Mouse (Mus musculus): ENCODE results near the gene Gm49373.

The Gm49373 gene

GRCm38 (mm10) chr9:21073044-21073840 lies at the start of gene Gm49373, which contains the start of gene Fdx1l:
TSS of gene Gm49373 (minus strand) at chr9:21073096.
TSS of gene Fdx1l (minus strand) at chr9:21073614.
- peak; percentile 81 for DNase-seq (ENCODE audit: low spot score)

- DNase-seq (ENCODE audit: low spot score) = no peak
These were observed 48.6 kb upstream of the Gm49373 start for GRCm38 (mm10) chr9:21121483-21121882.

DNA sequence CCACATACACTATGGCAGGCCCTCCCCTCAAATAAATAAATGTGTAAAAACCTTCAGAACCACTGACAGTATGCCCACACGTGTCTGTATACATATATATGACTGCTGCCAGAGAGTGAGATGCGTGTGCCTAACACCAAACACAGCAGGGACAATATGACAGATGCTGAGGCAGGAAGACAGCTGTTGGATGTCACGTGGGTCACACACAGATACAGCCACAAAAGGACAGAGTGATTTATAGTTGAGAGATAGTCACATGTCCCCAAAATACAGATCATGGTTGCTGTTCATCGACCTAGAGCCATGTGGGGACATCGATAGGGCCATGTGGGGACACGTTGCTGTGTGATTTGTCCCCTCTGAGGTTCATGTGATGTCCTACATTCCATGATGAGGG lies 44.2 kb upstream of the Gm49373 start:
- DNase-seq (ENCODE audit: low spot score) = no peak

DNA sequence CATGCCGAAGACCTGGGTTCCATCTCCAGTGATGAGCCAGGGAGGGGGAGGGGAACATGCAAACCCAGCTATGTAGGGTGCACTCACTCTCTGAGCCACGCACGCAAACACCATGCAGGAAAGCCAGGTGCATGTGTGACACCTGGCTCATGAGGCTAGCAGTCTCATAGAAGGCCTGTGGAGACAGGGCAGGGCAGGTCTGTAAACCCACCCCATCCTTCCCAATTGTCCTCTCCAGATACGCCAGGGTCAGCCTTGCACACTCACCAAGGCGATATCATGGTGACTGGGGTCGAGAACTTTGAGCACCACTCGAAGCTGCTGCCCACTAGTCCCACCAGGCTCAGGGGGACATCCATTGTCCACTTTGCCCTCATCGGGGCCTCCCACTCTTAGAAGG lies 42.2 kb upstream of the Gm49373 start:
- no peak for DNase-seq (ENCODE audit: low spot score)

- DNase-seq (ENCODE audit: low spot score) = no peak
These were observed 41.3 kb upstream of the Gm49373 start for GRCm38 (mm10) chr9:21114190-21114589.

- no peak for DNase-seq (ENCODE audit: low spot score)
These were observed 40.9 kb upstream of the Gm49373 start for GRCm38 (mm10) chr9:21113751-21114150.

GRCm38 (mm10) chr9:21107607-21108237 lies 34.8 kb upstream of the Gm49373 start:
- no peak for DNase-seq (ENCODE audit: low spot score)

DNA sequence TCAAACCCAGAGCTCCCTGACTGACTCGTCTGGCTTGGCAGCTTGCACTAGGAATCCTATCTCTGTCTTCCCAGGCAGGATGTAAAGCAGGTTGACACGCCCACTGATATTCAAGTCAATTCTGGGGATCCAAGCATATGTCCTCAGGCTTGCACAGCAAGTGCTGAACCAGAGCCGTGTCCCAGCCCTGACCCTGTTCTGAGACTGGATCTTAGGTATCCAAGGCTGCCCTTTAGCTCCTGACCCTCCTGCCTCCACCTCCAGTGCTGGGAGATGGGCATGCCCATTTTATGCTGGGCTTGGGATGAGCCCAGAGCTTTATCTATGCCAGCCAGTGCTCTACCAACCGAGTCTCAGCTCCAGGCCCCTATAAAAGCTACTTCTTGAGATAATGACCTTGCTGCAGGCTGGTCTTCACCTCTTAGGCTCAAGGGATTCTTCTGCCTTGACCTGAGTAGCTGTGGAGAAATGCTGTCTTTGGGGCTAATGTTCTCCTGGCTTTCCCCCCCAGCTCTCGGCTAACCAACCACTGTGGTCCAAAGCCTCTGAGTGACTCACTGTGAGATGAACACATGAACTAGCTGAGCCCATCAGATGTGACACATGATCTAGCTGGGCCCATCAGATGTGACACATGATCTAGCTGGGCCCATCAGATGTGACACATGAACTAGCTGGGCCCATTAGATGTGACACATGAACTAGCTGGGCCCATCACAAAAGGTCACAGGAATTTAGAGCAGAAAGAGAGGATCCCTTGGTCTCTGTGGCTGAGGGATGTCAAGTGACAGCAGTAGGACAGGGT lies 33.1 kb upstream of the Gm49373 start:
- DNase-seq (ENCODE audit: low spot score) = no peak

GRCm38 (mm10) chr9:21104814-21105213 lies 31.9 kb upstream of the Gm49373 start:
- no peak for DNase-seq (ENCODE audit: low spot score)

GRCm38 (mm10) chr9:21102076-21102475 lies 29.2 kb upstream of the Gm49373 start:
- DNase-seq (ENCODE audit: low spot score) = no peak

DNA sequence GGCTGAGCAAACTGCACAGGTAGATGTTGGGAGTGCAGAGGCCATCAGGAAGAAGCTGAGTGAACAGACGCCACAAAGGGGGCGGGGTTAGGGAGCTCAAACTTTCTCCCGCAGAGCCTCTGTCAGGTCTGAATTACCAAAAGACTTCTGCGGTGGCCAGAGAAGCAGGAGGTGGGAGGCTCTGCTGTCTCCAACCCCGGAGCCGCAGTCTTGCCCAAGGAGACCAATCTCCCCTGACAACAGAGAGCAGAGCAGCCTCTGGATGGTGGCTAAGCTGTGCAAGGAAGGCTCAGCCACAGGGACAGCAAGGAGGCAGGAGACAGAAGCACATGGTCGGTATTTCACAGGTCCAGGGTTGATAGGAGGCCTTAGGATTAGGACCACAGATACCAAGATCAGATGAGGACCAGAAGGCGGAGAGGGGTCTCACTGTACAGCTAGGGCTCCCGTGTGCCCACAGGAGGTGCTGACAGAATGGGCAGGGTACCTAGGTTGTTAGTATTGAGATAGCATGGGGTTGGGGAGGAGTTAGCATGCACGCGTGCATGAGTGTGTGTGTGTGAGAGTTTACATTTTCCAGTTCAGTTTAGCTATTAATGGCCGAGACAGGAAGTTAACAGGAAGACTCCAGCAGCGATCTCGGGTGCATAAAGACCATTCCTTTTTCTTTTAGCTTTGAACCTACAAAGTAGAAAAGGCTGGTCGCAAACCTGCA lies 27.7 kb upstream of the Gm49373 start:
- no peak for DNase-seq (ENCODE audit: low spot score)

- no peak for DNase-seq (ENCODE audit: low spot score)
These were observed 24.9 kb upstream of the Gm49373 start for GRCm38 (mm10) chr9:21097793-21098192.

GRCm38 (mm10) chr9:21095958-21096357 lies 23.1 kb upstream of the Gm49373 start:
- DNase-seq (ENCODE audit: low spot score) = no peak

DNA sequence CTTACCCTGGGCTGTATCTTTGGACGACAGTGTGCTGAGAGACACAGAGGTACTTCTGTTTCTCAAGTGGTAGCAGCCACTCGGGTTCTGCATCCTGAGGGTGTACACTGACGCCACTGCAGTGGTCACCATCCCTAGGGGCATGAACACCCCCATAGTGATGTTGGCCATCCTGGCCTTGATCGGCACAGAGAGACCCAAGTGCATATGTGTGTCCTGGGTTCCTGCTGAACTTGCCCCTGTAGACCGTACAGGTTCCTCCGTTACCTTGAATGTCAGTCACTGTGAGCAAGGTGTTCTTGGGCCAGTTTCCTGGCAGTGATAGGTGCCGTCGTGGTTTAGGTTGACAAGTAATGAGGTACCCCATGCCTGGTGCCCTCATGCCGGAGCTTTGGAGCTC lies 20.5 kb upstream of the Gm49373 start:
- DNase-seq (ENCODE audit: low spot score) = no peak

DNA sequence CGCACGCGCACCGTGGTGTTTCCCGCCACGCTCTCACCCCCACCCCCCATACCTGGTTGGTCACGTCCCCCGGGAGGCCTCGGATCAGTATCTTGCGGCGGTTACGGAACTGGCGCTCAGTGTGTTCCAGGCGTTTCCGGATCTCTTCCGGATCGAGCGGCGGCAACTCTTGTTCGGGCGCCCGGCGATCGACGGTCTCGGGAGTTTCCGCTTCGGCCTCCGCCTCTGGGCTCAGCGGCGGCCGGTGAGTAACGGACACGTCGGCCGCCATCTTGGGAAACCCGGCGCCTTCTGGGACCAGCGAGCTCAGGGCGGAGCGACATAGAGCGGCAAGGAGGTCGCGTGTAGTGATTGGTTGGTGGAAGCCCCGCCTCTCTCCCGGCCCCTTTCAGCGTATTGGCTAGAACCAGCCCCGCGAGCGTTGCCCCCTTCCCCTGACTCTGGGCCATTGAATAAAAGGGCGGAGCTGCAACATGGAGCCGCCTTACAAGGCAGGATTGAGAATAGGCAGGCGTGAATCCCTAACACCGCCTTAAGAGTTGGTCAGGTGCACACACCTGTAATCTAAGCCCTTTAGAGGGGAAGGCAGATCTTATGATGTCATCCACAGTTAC lies 18.9 kb upstream of the Gm49373 start, which contains the start of the genes Gm38431 and Raver1:
Gene Gm38431, minus strand, starts transcription at position 291 of the 614 bp plus-strand sequence.
Gene Raver1, minus strand, starts transcription at position 302 of the 614 bp plus-strand sequence.
- peak; percentile 90 for DNase-seq (ENCODE audit: low spot score)

- DNase-seq (ENCODE audit: low spot score) = no peak
These were observed 18.2 kb upstream of the Gm49373 start for GRCm38 (mm10) chr9:21090972-21091706.

DNA sequence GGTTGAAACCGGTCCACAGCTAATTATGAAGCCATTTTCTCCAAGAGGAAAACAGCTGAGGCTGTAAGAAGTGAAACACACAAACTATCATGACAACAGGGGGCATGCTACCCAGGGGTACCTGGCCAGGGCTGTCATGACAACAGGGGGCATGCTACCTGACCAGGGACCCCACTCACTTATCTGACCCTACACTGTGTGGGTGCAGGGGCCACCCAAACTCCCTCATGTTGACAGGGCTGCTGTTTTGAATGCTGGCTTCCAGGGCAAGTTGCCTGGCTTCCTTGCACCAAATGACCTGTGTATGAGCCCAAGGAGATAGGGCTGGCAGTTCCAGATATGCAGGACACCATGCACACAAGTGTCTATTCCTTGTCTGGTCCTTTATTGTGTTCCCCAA lies 17.6 kb upstream of the Gm49373 start:
- DNase-seq (ENCODE audit: low spot score) = no peak

DNA sequence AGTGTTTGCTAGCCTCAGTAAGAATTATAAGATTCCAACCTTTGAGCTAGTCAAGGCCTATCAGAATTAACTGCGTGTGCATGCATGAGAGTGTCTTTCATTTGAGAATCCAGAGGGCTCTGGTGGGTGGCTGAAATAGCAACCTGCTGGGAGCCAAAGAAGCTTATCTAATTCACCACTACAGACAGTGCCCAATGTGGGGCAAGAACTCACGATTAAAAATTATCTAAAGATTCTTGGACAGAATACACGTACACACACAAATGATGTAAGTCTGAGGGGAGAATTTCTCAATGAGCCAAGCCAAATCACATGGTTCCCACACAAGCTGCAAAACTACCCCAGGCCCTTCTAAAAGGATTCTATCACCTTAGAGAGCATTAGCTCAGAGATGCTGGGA lies 10.4 kb upstream of the Gm49373 start:
- no peak for DNase-seq (ENCODE audit: low spot score)

DNA sequence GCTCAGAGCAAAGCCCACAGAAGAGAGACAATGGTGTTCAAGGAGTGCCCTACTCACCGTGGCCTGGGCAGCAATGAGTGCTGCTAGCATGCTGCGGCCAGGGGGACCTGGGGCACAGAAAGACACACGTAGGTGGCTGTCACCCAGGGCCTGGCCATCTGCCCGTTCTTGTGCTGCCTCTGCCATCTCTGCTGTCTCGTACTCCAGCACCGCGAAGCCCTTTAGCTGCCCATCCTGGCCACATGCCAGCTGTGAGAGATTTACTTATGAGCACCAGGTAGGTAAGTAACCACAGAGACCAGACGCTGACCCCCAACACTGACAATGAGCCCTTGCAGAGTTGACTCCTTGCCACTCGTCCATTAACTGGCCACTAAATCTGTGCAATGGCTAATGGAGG lies 8.2 kb upstream of the Gm49373 start:
- no peak for DNase-seq (ENCODE audit: low spot score)

GRCm38 (mm10) chr9:21075625-21076024 lies 2.7 kb upstream of the Gm49373 start:
- no peak for DNase-seq (ENCODE audit: low spot score)

DNA sequence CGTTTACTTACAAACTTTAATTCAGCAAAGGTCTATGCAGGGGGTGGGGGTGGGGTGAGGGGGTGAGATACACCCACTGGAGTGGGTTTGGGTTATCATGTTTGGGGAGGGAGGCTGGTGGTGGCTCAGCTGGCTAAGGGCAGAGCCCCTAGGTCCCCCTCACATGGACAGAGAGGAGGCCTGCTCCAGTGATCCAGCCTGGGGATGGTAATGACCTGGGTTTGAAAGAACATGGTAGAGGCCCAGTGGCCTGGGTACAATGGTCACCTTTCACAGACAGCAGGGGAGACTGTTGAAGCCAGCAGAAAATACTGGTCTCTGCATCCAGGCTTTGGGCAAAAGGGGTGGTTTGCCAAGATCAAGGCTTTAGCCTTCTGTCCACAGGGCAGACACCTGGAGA lies 1.3 kb upstream of the Gm49373 start:
- no peak for DNase-seq (ENCODE audit: low spot score)

All from ovary, postnatal 14 days (tissue).